Mouse (Mus musculus) heart, embryonic 11.5 days (tissue): Measurements from ENCODE around the gene Wdfy4. TPM values are rescaled to one million over a fixed set of nuclear protein-coding genes. Genes with fewer than 3 reads are reported as not detected.

ENCODE experiments used
- ATAC-seq: fragments of 200-750 bp; cut with Nextera tagmentation; replicated peaks from 2 replicates; pipeline ENCODE4 v1.8.0; 2017; ENCODE audit warnings: moderate library complexity; ENCODE audit not compliant: insufficient number of reproducible peaks, low FRiP score, low TSS enrichment
- H3K27ac ChIP-seq: fragments of 300-500 bp; sonication (generic); 2 replicates; pipeline ENCODE4 v1.5.1; 2014; ENCODE audit warnings: mild to moderate bottlenecking, low read depth, low read length
- H3K27me3 ChIP-seq: fragments of 300-500 bp; sonication (generic); 2 replicates; pipeline ENCODE4 v1.6.1; 2014; ENCODE audit warnings: mild to moderate bottlenecking, low read length, mixed read lengths; ENCODE audit not compliant: control insufficient read depth, insufficient read depth
- H3K36me3 ChIP-seq: fragments of 300-500 bp; sonication (generic); 2 replicates; pipeline ENCODE4 v1.6.1; 2014; ENCODE audit warnings: mild to moderate bottlenecking, low read length, moderate library complexity, mixed read lengths; ENCODE audit not compliant: control insufficient read depth, insufficient read depth
- H3K4me1 ChIP-seq: fragments of 300-500 bp; sonication (generic); 2 replicates; pipeline ENCODE4 v1.6.1; 2014; ENCODE audit warnings: low read length; ENCODE audit not compliant: control insufficient read depth, insufficient read depth
- H3K4me2 ChIP-seq: fragments of 300-500 bp; sonication (generic); 2 replicates; pipeline ENCODE4 v1.6.1; 2014; ENCODE audit warnings: mild to moderate bottlenecking, moderate library complexity
- H3K4me3 ChIP-seq: fragments of 300-500 bp; sonication (generic); 2 replicates; pipeline ENCODE4 v1.5.1; 2014; ENCODE audit warnings: low read depth, low read length
- H3K9ac ChIP-seq: fragments of 300-500 bp; sonication (generic); 2 replicates; pipeline ENCODE4 v1.6.1; 2014; ENCODE audit warnings: mild to moderate bottlenecking, low read depth, low read length, moderate library complexity
- H3K9me3 ChIP-seq: fragments of 300-500 bp; sonication (generic); replicated peaks from 2 replicates; pipeline ENCODE4 v1.6.1; 2016; ENCODE audit warnings: low read length; ENCODE audit not compliant: control insufficient read depth
- WGBS: fragments of 180-500 bp; shearing (Covaris S2); extraction: QIAGEN DNeasy Blood & Tissue Kit; methylation state at CpG from one replicate; pipeline ENCODE4 v1.1.7; 2014; ENCODE audit not compliant: insufficient replicate concordance; 5-methylcytosine and 5-hydroxymethylcytosine counted together
- polyA plus RNA-seq: library from polyadenylated mRNA; unstranded; fragments of >200 nt; fragmentation: Nextera tagmentation; extraction: Ambion mirVana; gene quantifications from 2 replicates; pipeline ENCODE4 v1.2.1, GENCODE M21; 2014

The Wdfy4 gene
- polyA plus RNA-seq = 0.19 and 0.30 TPM in 2 replicates

DNA sequence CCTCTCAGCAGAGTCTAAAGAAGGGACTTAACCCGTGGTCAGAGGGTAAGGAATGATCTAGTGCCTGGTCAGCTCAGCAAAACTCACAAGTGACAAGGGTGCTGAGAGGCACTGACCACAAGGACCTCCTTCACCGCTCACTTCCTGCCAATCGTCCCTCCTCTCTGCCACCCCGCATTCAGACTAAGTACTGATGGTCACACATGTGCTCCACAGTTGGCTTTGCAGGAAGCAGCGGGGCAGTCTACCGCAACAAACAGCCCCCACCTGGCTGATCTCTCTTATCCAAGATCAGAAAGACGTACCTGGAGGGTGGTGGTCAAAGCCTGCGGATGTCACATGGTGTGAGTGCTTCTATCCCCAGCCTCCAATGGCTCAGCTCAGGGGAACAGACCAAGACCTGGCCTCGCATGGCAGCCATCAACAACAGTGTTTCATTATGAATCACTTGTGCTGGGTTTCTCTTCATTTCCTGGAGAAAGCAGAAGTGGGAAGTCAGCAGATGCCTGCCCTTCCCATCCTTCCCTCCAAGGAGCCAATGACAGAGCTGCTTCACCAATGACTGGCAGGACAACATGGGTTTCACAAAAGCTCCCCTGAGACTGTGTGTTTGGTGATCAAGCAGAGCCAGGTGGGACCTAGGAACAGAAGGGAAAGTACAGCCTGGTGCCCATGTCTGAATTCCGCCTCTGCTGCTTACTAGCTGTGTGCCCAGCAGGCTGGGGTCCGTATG lies at the start of gene Wdfy4:
Gene Wdfy4 (minus strand): TSS at position 441 of the 733 bp plus-strand sequence.
- WGBS = 75% methylated on average over 11 of the region's 11 CpGs
- H3K27me3 ChIP-seq = no peaks in the 10 kb centered on the region
- no peak within 1 kb of the TSS for H3K9ac ChIP-seq
- H3K4me3 ChIP-seq = no peak within 1 kb of the TSS
- H3K4me2 ChIP-seq = no peak within 1 kb of the TSS
- H3K27ac ChIP-seq = no peak within 1 kb of the TSS
- H3K4me1 ChIP-seq = no peaks in the 10 kb centered on the region
- no peaks in the 10 kb centered on the region for H3K9me3 ChIP-seq
- H3K36me3 ChIP-seq = no peaks in the 10 kb centered on the region
- ATAC-seq = no peak

DNA sequence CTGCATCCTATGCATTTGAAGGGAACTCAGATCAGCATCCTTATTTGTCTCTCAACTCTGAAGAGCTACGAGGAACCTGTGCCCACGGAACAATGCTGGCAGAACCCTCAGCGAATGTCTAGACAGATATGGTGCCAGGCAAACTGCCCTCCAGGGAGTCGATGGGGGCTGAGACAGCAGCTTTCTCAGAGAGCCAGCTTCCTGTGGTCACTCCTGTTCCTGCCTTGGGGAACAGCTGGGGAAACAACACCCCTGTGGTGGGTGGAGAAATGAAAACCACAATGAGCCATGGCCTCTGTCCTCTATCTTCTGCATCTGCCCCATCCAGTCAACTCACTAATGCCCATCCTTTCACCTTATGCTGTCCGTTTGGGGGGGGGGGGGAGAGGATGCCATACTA lies 46.7 kb upstream of the Wdfy4 start:
- Histone ChIP-seq H3K9me3 (no peaks in the 10 kb centered on the region), H3K9ac (no peak overlapping the region), H3K4me3 (no peak overlapping the region), H3K4me1 (peaks cover 8% of the 10 kb centered on the region; the same call in 1 of the 2 replicates), H3K27ac (no peak overlapping the region), H3K36me3 (no peaks in the 10 kb centered on the region), H3K4me2 (no peak overlapping the region), H3K27me3 (no peaks in the 10 kb centered on the region)
- WGBS = 66% methylated on average over 5 of the region's 5 CpGs
- no peak for ATAC-seq

DNA sequence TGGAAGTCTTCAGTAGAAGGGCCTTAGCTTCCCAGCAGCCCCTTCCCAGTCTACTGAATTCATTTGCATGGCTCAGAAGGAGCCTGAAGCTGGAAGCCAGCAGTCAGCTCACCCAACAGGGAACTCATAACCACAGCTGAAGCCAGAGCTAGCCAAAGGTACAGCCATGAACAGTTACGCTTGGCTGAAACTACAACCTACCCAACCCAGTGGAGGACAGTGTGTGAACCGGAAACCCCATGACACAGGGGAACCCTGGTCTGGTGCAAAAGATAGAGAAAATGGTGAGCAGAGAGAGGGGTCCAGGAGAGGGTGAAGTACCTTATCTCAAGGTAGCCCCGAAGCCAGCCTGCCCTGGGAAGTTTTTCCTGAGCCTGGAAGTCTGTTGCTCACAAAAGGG lies 46.0 kb upstream of the Wdfy4 start:
- no peak for ATAC-seq
- Histone ChIP-seq H3K36me3 (no peaks in the 10 kb centered on the region), H3K27me3 (no peaks in the 10 kb centered on the region), H3K4me2 (no peak overlapping the region), H3K9ac (no peak overlapping the region), H3K9me3 (no peaks in the 10 kb centered on the region), H3K4me3 (no peak overlapping the region), H3K27ac (no peak overlapping the region), H3K4me1 (peaks cover 8% of the 10 kb centered on the region; the same call in 1 of the 2 replicates)
- 71% methylated on average over 3 of the region's 3 CpGs for whole genome bisulfite sequencing

DNA sequence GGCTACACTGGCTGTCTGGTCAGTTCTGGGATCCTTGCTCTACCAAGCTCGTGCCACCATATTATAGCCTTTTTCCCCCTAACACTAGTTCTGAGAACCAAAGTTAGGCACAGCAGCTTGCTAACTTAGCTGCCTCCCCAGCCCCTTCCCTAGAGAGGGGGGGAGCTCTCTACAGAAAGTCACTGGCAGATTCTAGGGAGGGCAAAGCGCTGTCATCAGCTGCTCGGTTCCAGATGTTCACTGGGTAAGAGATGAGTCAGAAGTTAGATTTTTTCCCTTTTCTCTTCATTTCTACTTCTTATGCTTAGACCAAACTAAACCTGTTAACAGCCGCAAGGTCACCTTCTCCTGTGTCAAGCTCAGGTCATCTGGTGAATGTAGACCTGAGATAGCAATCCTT lies 45.4 kb upstream of the Wdfy4 start:
- H3K27ac ChIP-seq = no peak overlapping the region
- H3K4me1 ChIP-seq = peaks cover 8% of the 10 kb centered on the region; the same call in 1 of the 2 replicates
- no peaks in the 10 kb centered on the region for H3K36me3 ChIP-seq
- no peak overlapping the region for H3K9ac ChIP-seq
- no peak for ATAC-seq
- H3K4me3 ChIP-seq = no peak overlapping the region
- H3K4me2 ChIP-seq = no peak overlapping the region
- no peaks in the 10 kb centered on the region for H3K27me3 ChIP-seq
- no peaks in the 10 kb centered on the region for H3K9me3 ChIP-seq
- 73% methylated on average over 4 of the region's 4 CpGs for WGBS

DNA sequence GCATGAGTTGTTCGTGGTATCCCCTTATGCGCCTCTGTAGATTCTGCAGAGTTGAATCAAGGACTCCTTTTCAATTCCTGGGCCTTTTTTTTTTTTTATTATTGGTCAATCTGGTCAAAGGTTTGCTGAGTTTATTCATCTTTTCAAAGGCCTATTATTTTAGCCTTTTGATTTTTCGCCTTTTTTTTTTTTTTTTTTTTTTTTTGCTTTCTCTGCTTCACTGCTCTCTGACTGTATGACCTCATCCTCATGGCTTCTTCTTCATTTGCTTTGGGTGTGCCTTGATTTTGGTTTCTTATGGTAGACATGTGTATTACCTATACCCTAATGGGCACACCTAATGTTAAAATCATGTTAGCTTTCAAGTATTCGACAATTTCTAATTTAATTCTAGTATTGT lies 39.9 kb upstream of the Wdfy4 start:
- ATAC-seq = no peak
- H3K4me3 ChIP-seq = no peak overlapping the region
- H3K27me3 ChIP-seq = no peaks in the 10 kb centered on the region
- H3K9me3 ChIP-seq = no peaks in the 10 kb centered on the region
- H3K36me3 ChIP-seq = no peaks in the 10 kb centered on the region
- H3K9ac ChIP-seq = no peak overlapping the region
- no peak overlapping the region for H3K27ac ChIP-seq
- 81% methylated on average over 4 of the region's 4 CpGs for whole genome bisulfite sequencing
- H3K4me1 ChIP-seq = peaks cover 8% of the 10 kb centered on the region; the same call in 1 of the 2 replicates
- H3K4me2 ChIP-seq = no peak overlapping the region

DNA sequence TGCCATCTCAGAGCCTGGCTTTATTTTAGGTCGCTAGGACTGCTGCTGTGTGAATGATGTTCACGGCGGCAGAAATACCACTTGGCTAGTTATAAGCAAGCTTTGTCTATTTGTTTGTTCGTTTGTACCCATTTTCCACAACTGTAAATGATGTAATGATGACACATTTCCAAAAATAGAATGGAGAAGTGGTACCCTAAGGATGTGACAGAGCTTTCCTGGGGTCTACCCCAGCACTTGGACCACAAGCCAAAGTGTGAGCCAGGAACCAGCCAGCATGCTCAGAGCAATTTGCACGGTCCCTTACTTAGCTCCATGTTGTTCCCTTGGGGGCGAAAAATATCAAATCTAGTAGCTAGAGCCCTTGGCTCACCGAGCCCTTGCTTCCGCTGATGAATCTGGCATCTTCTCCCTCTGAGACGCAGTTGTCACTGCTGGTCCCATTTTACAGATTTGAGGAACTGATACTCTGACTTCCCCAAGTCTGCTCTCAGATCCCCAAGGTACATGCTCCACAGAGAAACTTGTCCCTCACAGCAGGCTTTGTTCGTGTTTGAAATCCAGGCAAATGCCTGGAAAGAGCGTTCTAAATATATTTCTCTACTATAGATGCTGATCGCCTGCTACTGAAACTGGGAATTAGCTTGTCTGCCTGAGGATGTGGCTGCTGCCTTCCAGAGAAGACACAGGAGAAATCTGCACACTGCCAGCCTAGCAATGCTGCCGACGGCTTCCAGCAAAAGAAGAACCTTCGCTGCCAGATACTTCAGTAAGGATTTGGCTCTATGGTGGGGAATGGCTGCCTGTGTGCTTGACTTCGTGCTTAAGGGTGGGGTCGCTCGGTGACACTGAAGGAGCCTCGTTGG lies 31.3 kb upstream of the Wdfy4 start:
- WGBS = 81% methylated on average over 19 of the region's 19 CpGs
- peaks cover 9% of the 10 kb centered on the region for H3K4me1 ChIP-seq

DNA sequence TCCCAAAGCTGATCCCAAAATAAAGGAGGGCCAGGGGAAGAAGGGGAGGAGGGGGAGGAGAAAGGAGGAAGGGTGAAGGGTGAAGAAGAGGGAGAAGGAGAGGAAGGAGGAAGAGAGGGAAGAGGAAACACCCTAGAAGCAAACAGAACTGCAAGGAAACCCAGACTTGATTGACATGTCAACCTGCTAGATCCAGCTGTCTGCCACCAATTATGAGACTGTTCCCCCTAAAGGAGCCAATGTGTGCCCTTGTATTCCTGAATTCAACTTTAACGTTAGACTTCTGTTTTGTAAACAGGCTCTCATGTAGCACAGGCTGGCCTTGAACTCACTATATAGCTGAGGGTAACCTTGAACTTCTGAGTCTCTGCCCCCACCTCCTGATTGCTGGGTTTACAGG lies 29.9 kb upstream of the Wdfy4 start:
- Histone ChIP-seq H3K36me3 (no peaks in the 10 kb centered on the region), H3K27me3 (peaks cover 21% of the 10 kb centered on the region), H3K4me1 (peaks cover 9% of the 10 kb centered on the region), H3K4me3 (no peak overlapping the region), H3K9me3 (no peaks in the 10 kb centered on the region), H3K27ac (no peak overlapping the region), H3K4me2 (no peak overlapping the region), H3K9ac (no peak overlapping the region)
- ATAC-seq = no peak
- 68% methylated on average over 1 of the region's 1 CpGs for WGBS

More for the DNA sequence above, 31.3 kb upstream of the Wdfy4 start:
- Histone ChIP-seq H3K4me2 (no peak overlapping the region), H3K27me3 (peaks cover 21% of the 10 kb centered on the region), H3K27ac (no peak overlapping the region), H3K9me3 (no peaks in the 10 kb centered on the region), H3K4me3 (no peak overlapping the region), H3K36me3 (no peaks in the 10 kb centered on the region), H3K9ac (no peak overlapping the region)
- no peak for ATAC-seq

DNA sequence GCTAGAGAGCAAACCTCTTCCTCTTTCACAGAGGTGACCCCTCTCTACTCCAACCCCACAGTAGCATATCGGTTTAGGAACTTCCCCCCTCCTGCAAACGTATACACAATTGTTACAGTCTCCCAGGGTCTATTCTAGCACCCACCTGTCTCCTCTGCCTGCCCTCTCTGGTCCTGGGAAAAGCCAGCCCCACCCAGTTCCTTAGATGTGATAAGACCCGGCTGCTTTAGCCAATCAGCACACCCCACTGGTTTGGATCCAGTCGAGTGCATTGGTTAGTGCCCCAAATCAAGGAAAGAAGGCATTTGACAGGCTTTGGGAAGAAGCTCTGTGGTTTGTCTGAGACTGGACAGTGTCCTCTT lies 29.4 kb upstream of the Wdfy4 start:
- H3K9me3 ChIP-seq = no peaks in the 10 kb centered on the region
- 23% methylated on average over 4 of the region's 4 CpGs for WGBS
- no peak overlapping the region for H3K4me3 ChIP-seq
- no peak overlapping the region for H3K9ac ChIP-seq
- no peak overlapping the region for H3K4me2 ChIP-seq
- no peak overlapping the region for H3K27ac ChIP-seq
- peaks cover 21% of the 10 kb centered on the region for H3K27me3 ChIP-seq
- H3K36me3 ChIP-seq = no peaks in the 10 kb centered on the region
- ATAC-seq = no peak
- peaks cover 9% of the 10 kb centered on the region for H3K4me1 ChIP-seq
